ENCODE assay signal across 8 mouse cellular contexts in the genomic region with DNA sequence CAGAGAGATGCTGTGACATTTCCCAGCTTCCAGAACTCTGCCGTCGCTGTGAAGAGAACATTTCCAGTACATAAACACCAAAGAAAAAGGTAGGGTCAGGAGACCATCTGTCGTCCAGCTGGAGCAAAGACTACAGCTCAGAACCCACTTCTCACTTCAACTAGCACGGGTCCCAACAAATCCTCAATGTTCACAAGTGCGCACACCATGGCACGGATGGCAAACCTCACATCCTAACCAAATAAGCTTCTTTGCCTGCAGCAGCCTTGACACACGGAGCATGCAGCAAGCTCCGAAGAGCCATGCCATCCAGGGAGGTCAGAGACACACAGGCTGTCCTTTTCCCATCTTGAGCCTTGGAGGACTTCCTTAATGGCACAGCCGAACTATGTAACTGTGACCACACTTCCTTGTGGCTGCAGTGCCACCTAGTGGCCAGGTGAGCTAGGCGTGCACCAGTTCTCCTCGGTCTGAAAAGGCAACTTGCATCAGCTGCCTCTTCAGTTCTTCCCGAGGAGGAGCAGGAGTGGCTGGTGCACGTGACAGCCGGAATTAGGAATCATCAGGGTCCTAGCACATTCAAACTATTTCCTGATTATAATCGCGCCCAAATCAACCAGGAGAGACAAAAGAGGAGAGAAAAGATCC.
DNase-seq lines count a peak whose midpoint lies in the region; ATAC-seq and TF ChIP-seq lines count a peak whose summit lies in the region.

No protein-coding gene starts in this region.

- H3K9ac ChIP-seq in liver, embryonic 14.5 days (replicated peaks), result no peak overlapping the region
- no peak overlapping the region for H3K9ac ChIP-seq in neural tube, embryonic 13.5 days

- TF ChIP-seq EP300 in liver, embryonic 14.5 days (IDR thresholded peaks at IDR 0.05; ENCODE audit: low read depth), result no peak

- H3K9me3 ChIP-seq in E14TG2a.4 (ENCODE audit: low read length), result no peaks in the 10 kb centered on the region
- H3K9me3 ChIP-seq in forebrain, embryonic 10.5 days, result no peaks in the 10 kb centered on the region
- H3K9me3 ChIP-seq in liver, embryonic 14.5 days (ENCODE audit: control insufficient read depth, low read length), result no peaks in the 10 kb centered on the region
- no peaks in the 10 kb centered on the region for H3K9me3 ChIP-seq in neural tube, embryonic 13.5 days

- no peak overlapping the region for H3K4me2 ChIP-seq in liver, embryonic 14.5 days (ENCODE audit: low read depth)
- H3K4me2 ChIP-seq in neural tube, embryonic 13.5 days, result no peak overlapping the region

- TF ChIP-seq CTCF in E14TG2a.4 (conservative IDR thresholded peaks at IDR 0.05; ENCODE audit: low read length), result peak; percentile 81
- peak; percentile 97 for TF ChIP-seq CTCF in liver, embryonic 14.5 days (IDR thresholded peaks at IDR 0.05; ENCODE audit: low read depth)

- ATAC-seq in liver, embryonic 14.5 days (ENCODE audit: insufficient read depth), result no peak
- peak; percentile 86 for ATAC-seq in neural tube, embryonic 13.5 days (ENCODE audit: low read depth)

- H3K27me3 ChIP-seq in E14TG2a.4 (ENCODE audit: insufficient read depth, low read length), result peaks cover 6% of the 10 kb centered on the region; the same call in 1 of the 2 replicates
- H3K27me3 ChIP-seq in forebrain, embryonic 10.5 days (ENCODE audit: poor library complexity, severe bottlenecking), result no peaks in the 10 kb centered on the region
- no peaks in the 10 kb centered on the region for H3K27me3 ChIP-seq in liver, embryonic 14.5 days (ENCODE audit: control insufficient read depth, insufficient read depth, low read length)
- H3K27me3 ChIP-seq in neural tube, embryonic 13.5 days, result no peaks in the 10 kb centered on the region

- H3K4me3 ChIP-seq in E14TG2a.4 (replicated peaks; ENCODE audit: low read length), result no peak overlapping the region
- H3K4me3 ChIP-seq in forebrain, embryonic 10.5 days, result no peak overlapping the region
- H3K4me3 ChIP-seq in liver, embryonic 14.5 days (ENCODE audit: insufficient read depth in 1 of 2, low read depth in 2 of 2, low read length in 2 of 2), result no peak overlapping the region
- no peak overlapping the region for H3K4me3 ChIP-seq in neural tube, embryonic 13.5 days

- H3K36me3 ChIP-seq in E14TG2a.4 (ENCODE audit: insufficient read depth, low read length), result no peaks in the 10 kb centered on the region
- no peaks in the 10 kb centered on the region for H3K36me3 ChIP-seq in forebrain, embryonic 10.5 days (replicated peaks)
- H3K36me3 ChIP-seq in liver, embryonic 14.5 days (replicated peaks; ENCODE audit: control insufficient read depth, insufficient read depth, low read depth), result no peaks in the 10 kb centered on the region
- H3K36me3 ChIP-seq in neural tube, embryonic 13.5 days, result no peaks in the 10 kb centered on the region

- no peak overlapping the region for H3K27ac ChIP-seq in forebrain, embryonic 10.5 days
- no peak overlapping the region for H3K27ac ChIP-seq in liver, embryonic 14.5 days
- no peak overlapping the region for H3K27ac ChIP-seq in neural tube, embryonic 13.5 days (replicated peaks)

- intact Hi-C loops in heart, postnatal 10 days (cut with DNase I), result loop anchor here (2.0 to 10.0 kb wide), 7 partner anchors 156 to 1590 kb away; no protein-coding TSS in a partner anchor

- no peaks in the 10 kb centered on the region; the same call in 1 of the 2 replicates for H3K4me1 ChIP-seq in E14TG2a.4 (replicated peaks; ENCODE audit: low read depth, low read length)
- H3K4me1 ChIP-seq in forebrain, embryonic 10.5 days, result peaks cover 4% of the 10 kb centered on the region; the same call in 1 of the 2 replicates
- H3K4me1 ChIP-seq in liver, embryonic 14.5 days (replicated peaks; ENCODE audit: control insufficient read depth in 2 of 2, insufficient read depth in 2 of 2, low read length in 1 of 2), result no peaks in the 10 kb centered on the region
- no peaks in the 10 kb centered on the region for H3K4me1 ChIP-seq in neural tube, embryonic 13.5 days (replicated peaks)

- peak; percentile 65 for DNase-seq in c-Kit-positive CD71-negative TER-119-negative erythroid progenitor cells, embryonic 14.5 days (ENCODE audit: low read depth)
- peak; percentile 82 for DNase-seq in forebrain, embryonic 10.5 days (ENCODE audit: extremely low spot score, low spot score)
- peak; percentile 87 to 91 for DNase-seq in heart, postnatal 10 days
- peak; percentile 81 to 94 for DNase-seq in kidney, postnatal 36 days
- DNase-seq in liver, embryonic 14.5 days (ENCODE audit: low read depth in 3 of 3, low spot score in 3 of 3), result peak; percentile 27 to 31 (median 30)
- peak; percentile 48 for DNase-seq in telencephalon, adult 2 months (ENCODE audit: low read depth, low spot score)

- WGBS in forebrain, embryonic 10.5 days, result 41% methylated on average over 16 of the region's 16 CpGs
- WGBS in liver, embryonic 14.5 days (ENCODE audit: insufficient replicate concordance), result 32% methylated on average over 16 of the region's 16 CpGs
- 39% methylated on average over 16 of the region's 16 CpGs for WGBS in neural tube, embryonic 13.5 days

Comparison
In these comparisons a context has a peak if more than half of its experiments do, and no peak if none do; other contexts are left out.
1. DNase-seq: peak in every context shown above with its lines; median percentile 89 in heart, postnatal 10 days; 88 in kidney, postnatal 36 days; 82 in forebrain, embryonic 10.5 days; 65 in c-Kit-positive CD71-negative TER-119-negative erythroid progenitor cells, embryonic 14.5 days; 48 in telencephalon, adult 2 months; 30 in liver, embryonic 14.5 days.